Mouse (Mus musculus): ENCODE data around the gene Sac3d1.

Sac3d1 gene

GRCm38 (mm10) chr19:6118677-6119185, 281 bp upstream of the Sac3d1 start:
- DNase-seq = no peak

- DNase-seq = no peak
Observed at GRCm38 (mm10) chr19:6117346-6117985, 984 bp downstream of the Sac3d1 start.

GRCm38 (mm10) chr19:6116113-6116850, 2.2 kb downstream of the Sac3d1 start:
- DNase-seq = no peak

GRCm38 (mm10) chr19:6113116-6113515, 5.3 kb downstream of the Sac3d1 start:
- no peak for DNase-seq

GRCm38 (mm10) chr19:6105586-6105985, 12.9 kb downstream of the Sac3d1 start, which contains the start of gene Naaladl1:
TSS of gene Naaladl1 (plus strand) at chr19:6105782.
- DNase-seq = no peak

GRCm38 (mm10) chr19:6104476-6104875, 14.0 kb downstream of the Sac3d1 start:
- no peak for DNase-seq

- DNase-seq = no peak
Observed at GRCm38 (mm10) chr19:6102169-6102853, 16.1 kb downstream of the Sac3d1 start.

- DNase-seq = no peak
Observed at GRCm38 (mm10) chr19:6101186-6101585, 17.3 kb downstream of the Sac3d1 start.

- no peak for DNase-seq
Observed at GRCm38 (mm10) chr19:6097847-6098246, 20.6 kb downstream of the Sac3d1 start.

GRCm38 (mm10) chr19:6094119-6094518, 24.3 kb downstream of the Sac3d1 start, which contains the start of gene AC131692.1:
TSS of gene AC131692.1 (plus strand) at chr19:6094419.
- no peak for DNase-seq

- no peak for DNase-seq
Observed at GRCm38 (mm10) chr19:6088841-6089240, 29.6 kb downstream of the Sac3d1 start.

- DNase-seq = peak; percentile 70
Observed at GRCm38 (mm10) chr19:6085417-6085879, 33.0 kb downstream of the Sac3d1 start.

- DNase-seq = peak; percentile 94
Observed at GRCm38 (mm10) chr19:6084478-6085248, 33.8 kb downstream of the Sac3d1 start, which contains the start of the genes Zfpl1 and Cdca5. TSS of gene Zfpl1 (minus strand) at chr19:6084956. TSS of gene Cdca5 (plus strand) at chr19:6084983.

- DNase-seq = no peak
Observed at GRCm38 (mm10) chr19:6082156-6082555, 36.3 kb downstream of the Sac3d1 start, which contains the start of gene Gm28374. TSS of gene Gm28374 (minus strand) at chr19:6082256.

- no peak for DNase-seq
Observed at GRCm38 (mm10) chr19:6079983-6080480, 38.4 kb downstream of the Sac3d1 start, which contains the start of gene Tmem262. TSS of gene Tmem262 (plus strand) at chr19:6080033.

- DNase-seq = peak; percentile 88
Observed at GRCm38 (mm10) chr19:6076564-6077393, 41.7 kb downstream of the Sac3d1 start, which contains the start of gene Vps51. TSS of gene Vps51 (minus strand) at chr19:6077231.

- no peak for DNase-seq
Observed at GRCm38 (mm10) chr19:6073889-6074288, 44.6 kb downstream of the Sac3d1 start.

GRCm38 (mm10) chr19:6071261-6071660, 47.2 kb downstream of the Sac3d1 start:
- no peak for DNase-seq

GRCm38 (mm10) chr19:6070571-6071250, 47.7 kb downstream of the Sac3d1 start:
- DNase-seq = no peak

- no peak for DNase-seq
Observed at GRCm38 (mm10) chr19:6069851-6070250, 48.6 kb downstream of the Sac3d1 start.

Measured in thymus, postnatal 25 days (tissue).